Mouse (Mus musculus) retina, embryonic 14.5 days (tissue): Measurements from ENCODE around the gene Rmnd5b.
"Not testable (repeated sequence)": the region's sequence is repeated elsewhere in the genome, so short reads cannot be mapped to it uniquely, and the experiment has no call there.

Source experiments
- DNase-seq: peaks from one replicate; pipeline ENCODE4 v3.0.0-alpha.2; 2015; ENCODE audit warnings: low spot score

Gene Rmnd5b

DNA sequence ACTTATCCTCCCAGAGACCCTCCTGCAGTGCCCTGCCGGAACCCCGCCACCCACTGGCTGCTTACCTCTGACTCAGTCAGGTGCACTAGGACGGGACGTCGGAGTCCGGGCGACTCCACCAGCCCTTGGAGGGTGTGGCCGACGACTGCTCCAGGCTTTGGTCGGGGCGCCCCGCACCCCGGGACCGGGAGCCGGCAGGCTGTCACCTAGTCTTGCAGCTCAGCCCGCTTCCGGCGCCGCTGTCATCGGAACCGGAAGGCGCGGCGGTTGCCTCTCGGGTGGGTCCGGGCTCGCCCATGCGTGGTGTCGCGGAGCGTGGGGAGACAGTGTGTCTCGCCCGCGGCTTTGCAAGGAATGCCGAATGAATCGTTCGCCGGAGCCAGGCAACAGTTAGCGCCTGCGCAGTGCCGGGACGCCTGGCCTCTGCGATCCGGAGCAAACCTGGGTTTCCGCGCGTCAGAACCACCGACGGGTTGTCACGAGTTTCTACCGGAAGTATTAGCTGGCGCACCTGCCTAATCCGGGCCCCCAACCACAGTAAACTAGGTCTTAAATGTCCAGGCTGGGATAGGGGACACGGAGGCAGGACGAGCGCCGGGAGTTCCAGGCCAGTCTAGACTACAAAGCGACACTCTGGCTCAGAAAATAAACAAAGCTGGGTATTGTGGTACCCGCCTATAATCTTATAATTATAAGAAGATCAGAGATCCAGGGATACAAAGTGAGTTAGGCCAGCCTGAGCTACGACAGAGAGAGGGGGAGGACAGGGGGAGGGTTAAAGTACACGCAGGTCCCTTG is at the start of gene Rmnd5b:
Gene Rmnd5b, minus strand, starts transcription at position 372 of the 798 bp plus-strand sequence.
- peak; percentile 91 for DNase-seq

DNA sequence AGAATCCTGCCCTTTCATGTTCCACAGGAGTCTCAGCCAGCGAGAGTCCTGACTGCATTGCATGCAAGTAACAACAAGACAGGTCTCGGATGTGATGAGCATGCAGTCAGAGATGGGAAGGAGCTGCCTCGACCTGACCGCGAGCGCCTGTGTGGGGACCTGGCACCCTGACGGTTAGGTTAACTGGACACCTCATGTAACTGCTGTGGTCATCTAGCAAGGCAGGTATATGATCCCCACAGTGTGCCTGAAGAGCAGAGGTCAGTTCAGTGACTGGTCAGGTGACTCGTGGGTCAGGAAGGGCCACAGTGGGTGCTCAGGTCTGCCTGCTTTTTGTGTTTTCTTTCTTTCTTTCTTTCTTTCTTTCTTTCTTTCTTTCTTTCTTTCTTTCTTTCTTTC is 46.3 kb upstream of the Rmnd5b start:
- DNase-seq: no peak

DNA sequence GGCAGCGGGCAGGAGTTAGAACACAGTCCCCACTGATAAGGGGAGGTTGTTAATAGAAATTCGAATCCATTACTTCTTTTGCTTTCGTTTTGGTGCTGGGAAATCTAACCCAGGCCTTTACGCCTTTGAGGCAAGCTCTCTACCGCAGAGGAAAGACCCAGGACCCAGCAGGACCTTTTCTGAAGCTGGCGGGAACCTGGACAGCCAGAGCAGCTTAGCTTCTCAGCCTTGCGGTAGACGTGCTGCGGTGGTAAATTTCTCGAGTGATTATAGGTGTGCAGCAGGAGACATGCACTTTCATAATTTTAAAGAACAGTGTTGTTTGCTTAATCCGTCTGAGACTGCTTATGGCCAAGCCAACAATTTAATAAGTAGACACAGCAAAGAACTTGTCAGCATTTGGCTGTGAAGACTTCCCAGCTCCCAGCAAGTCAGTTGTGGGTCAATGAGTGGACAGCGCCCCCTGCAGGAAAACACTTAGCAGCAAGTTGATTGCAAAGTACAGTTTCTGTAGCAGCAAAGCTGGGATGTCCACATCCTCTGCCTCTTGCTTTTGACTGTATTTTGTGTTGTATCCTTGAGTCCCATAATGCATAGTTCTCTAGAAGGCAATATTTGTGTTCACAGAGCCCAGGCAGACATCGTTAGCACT is 45.8 kb upstream of the Rmnd5b start:
- peak; percentile 89 for DNase-seq

DNA sequence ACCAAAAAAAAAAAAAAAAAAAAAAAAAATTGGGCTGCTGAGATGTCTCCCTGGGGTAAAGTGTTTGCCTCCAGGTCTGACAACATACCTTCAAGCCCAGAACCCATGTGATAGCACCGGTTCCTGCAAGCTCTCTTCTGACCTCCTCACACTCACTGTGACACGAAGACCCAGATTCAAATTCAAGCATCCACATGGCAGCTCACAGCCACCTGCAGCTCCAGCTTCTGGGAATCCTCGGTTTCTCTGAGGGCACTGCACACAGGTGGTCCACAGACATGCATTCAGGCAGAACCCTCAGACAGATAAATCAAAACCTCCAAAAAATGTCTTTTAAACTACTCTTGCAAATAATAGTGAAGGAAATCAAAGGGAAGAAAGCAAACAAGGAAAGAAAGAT is 43.8 kb upstream of the Rmnd5b start:
- no peak for DNase-seq

DNA sequence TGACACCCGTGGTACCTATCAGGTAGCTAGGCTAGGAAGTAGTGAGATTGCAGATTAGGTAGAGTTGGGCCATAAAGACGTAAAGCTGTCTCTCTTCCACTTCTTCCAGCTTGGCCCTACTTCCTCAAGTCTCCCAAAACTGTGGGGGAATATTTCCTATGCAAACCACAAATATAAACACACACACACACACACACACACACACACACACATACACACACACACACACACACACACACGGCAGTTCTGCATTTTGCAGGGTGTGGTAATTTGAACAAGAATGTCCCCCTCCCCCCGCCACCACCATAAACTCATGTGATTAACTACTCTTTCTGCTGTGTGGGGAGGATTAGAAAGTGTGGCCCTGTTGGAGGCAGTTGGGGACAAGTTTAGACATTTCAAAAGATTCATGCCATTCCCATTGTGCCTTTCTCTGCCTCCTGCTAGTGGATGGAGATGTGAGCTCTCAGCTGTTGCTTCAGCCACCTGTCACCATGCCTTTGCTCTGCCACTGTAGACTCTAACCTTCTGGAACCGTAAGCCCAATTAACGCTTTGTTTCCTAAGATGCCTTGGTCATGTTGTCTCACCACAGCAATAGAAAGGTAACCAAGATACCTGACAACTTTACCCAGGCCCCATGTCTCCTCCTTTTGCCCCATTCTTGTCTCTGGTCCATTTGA is 42.2 kb upstream of the Rmnd5b start:
- no peak for DNase-seq

DNA sequence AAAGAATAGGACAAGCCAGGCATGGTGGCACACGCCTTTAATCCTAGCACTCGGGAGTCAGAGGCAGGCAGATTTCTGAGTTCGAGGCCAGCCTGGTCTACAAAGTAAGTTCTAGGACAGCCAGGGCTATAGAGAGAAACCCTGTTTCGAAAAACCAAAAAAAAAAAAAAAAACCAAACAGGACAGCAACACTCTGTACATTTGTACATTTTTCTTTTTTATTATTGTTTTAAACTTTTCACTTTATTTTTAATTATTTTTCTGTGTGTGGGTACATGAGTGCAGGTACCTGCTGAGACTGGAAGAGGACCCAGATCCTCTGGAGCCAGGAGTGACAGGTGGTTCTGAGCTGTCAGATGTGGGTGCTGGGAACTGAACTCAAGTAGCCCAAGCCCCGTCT is 39.7 kb upstream of the Rmnd5b start:
- DNase-seq: no peak

DNA sequence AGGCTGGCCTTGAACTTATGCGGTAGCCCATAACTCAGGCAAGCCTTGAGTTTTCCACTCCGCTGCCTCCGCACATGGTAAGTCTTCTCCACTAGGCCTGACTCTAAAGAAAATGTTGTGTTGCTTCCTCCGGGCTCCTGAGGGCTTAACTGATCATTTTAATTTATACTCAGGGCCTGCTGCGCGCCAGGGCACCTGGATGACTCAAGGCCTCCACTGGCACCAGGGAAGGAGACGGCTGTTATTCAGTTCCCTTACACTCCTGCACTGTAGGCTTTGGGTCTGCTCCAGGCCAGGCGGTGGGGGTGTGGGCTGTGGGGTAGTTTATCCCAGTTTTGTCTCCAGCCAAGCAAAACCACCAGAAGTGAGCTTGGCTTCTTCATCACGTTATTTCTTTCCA is 37.6 kb upstream of the Rmnd5b start:
- no peak for DNase-seq

DNA sequence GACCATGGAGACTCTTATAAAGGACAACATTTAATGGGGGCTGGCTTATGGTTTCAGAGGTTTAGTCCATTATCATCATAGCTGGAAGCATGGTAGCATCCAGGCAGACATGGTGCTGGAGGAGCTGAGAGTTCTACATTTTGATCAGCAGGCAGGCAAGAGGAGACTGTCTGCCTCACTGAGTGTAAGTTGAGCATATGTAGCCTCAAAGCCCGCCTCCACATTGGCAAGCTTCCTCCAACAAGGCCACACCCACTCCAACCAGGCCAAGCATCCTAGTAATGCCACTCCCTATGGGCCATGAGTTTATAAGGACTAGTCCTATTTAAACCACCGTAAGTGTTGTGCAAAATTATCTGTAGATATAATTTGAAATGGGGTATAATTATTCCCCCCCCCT is 35.7 kb upstream of the Rmnd5b start:
- no peak for DNase-seq

DNA sequence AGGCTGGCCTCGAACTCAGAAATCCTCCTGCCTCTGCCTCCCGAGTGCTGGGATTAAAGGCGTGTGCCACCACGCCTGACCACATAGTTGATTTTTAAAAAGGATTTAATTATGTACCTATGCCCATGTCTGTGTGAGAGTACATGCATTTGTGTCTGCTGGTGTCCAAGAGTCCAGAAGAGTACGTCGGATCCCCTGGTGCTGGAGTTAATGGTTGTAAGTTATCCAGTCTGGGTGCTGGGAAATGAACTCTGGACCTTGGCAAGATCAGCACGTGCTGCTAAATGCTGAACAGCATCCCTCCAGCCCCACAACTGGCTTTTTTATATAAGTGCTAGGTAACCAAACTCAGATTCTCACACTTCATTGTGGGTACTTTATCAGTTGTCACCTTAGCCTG is 35.1 kb upstream of the Rmnd5b start:
- no peak for DNase-seq

DNA sequence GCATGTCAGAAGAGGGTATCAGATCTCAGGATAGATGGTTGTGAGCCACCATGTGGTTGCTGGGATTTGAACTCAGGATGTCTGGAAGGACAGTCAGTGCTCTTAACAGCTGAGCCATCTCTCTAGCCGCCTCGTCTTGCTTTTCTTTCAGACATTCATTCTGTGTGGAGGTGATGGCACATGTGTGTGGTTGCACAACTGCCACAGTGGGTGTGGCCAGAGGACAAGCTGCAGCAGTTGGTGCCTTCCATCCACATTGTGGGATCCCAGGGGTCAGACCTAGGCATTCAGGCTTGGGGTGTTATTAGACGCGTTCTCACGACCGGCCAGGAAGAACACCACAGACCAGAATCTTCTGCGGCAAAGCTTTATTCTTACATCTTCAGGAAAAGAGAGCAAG is 29.1 kb upstream of the Rmnd5b start:
- DNase-seq: not testable (repeated sequence)

DNA sequence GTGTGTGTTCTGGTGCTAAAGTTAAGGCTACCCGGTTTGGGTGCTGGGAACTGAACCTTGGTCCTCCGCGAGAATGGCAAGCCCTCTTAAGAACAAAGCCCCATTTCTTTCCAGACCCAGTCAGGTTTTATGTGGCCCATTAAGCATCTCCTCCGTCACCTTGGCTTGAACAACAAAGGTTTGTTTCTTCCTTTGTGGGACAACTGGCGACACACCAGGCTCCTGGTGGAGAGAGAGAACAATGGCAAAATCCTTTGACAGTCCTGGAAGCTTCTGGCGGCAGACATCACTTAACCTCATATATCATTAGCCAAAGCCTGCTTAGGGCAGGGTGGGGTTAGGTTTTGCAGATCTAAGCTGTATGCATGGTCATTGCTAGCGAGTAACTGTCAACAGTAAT is 26.9 kb upstream of the Rmnd5b start:
- DNase-seq: no peak

DNA sequence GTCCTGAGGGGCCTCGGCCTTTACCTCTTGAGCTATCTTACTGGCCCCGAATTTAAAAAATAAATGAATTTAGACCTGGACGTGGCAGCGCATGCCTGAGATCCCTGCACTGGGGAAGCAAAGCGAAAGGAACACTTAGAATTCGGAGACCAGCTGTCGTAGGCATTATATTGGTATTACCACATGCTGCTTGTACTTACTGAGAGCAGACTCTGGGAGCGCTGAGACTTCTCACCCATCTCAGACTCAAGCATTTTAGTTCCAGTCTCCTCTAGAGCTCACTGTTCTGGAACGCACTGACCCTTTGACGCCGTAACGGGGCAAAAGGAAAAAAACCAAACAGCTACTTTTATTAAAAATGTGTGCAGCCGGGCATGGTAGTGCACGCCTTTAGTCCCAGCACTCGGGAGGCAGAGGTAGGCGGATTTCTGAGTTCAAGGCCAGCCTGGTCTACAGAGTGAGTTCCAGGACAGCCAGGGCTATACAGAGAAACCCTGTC is 26.2 kb upstream of the Rmnd5b start:
- no peak for DNase-seq

DNA sequence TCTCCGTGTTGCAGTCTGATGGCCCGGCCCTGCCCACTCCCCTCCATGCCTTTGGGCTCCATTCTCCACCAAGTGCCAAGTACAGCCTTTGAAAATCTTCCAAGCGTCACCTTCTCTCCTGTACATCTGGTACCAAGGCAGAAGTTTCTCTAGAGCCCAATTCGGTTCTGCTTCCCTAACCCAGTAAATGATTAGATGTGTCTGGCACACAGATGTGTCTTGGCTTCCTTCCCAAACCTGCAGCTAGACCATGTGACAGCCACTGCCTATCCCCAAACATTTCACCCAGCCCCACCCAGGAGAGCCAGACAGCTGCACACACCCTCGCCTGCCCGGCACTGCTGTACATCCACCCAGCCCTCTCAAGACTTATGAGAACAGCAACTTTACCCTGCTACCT is 23.0 kb upstream of the Rmnd5b start:
- no peak for DNase-seq

DNA sequence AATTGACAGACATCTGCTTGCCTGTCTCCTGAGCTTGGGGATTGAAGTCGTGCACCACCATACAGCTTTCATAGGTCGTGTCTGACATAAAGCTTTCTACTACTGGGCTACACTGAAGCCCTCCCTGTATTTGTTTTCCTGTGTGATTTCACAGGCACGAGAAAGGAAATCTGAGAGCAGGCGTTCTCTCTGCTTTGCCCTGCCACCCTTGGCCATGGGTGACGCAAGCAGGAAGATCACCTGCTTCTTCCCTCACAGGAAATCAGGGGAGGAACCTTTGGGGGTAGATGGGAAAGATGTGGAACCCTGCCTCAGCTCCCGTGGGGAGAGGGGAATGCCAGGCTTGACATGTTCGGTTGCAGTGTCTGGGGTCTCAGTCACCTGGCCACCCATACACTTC is 22.6 kb upstream of the Rmnd5b start:
- DNase-seq: no peak

DNA sequence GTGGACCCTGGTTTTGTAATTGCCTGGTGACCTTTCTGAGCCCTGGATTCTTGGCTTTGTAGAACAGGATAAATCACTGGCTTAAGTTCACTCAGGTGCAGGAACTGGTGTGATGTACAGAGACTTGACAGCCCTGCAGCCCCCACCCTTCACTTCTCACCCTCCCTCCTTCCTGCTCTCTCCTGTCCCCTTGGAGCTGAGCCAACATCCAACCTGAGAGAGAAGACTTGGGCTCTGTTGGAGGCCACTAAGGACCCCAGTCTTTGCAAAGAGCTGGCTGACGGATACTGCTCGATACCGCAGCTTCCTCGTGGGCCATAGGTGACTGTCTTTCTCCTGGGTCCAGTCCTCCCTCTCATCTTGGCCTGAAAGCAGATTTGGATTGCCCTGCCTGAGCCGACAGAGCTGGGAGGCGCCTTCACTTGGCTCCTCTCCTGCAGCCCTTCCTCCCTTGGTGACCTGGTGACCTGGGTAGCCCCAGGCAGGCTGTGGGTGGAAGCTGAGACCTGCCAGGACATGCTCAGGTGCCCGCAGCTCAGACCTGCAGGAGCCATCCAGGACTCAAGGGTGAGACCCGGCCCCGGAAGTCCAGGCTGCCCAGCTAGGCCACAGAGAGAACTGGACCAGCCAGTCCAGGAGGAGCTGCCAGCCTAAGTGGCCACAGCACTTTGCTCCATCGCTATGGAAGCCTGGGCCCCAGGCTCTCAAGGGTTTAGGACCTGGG is 21.3 kb upstream of the Rmnd5b start:
- no peak for DNase-seq

DNA sequence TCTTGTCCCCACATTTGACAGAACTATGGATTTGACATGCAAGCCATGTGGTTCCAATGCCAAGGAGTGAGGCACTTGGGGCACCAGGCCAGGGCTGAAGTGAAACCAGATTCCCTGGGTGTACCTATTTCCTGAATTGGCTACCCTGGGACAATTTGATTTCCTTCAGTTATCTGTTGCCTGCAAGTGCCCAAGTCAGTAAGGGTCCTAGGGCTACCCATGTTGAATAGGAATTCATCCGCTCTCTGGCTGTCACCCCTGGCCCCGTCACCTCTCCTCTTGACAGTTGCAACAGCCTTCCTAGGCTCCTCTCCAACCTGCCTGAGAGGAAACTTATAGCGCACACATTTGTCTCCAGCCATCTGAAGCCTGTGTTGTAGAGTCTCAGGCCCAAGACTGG is 19.2 kb upstream of the Rmnd5b start:
- no peak for DNase-seq

DNA sequence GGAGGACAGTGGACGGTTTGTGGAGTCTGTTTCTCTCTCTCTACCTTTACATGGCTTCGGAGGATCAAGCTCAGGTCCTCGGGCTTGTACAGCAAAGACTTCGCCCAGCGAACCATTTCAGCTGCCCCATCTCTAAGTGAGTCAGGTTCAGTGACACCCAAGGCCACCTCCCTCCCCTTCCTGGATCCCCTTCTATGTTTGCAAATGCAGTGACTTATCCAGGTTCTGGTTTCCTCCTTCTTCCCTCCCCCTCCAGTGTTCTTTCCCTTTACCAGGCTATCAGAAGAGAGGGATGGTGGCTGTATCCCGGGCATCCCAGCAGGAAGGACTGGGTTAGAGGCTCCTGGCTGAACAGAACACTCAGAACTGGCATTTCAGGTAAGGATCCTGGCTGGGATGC is 18.0 kb upstream of the Rmnd5b start:
- no peak for DNase-seq

DNA sequence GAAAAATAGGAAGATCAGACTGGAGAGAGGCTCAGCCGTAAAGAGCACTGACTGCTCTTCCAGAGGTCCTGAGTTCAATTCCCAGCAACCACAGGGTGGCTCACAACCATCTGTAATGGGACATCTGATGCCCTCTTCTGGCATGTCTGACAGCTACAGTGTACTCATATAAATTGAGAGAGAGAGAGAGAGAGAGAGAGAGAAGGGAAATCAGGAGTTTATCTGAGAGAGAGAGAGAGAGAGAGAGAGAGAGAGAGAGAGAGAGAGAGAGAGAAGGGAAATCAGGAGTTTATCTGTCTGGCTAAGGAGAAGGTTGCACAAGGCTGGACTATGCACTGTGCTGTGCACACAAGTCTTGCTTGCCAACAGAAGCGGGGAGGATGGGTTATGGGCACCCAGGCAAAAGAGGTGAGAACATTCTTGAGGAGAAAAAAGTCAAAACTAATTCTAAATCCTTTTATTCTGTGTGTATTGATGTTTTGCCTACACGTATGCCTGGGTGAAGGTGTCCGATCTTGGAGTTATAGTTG is 17.3 kb upstream of the Rmnd5b start:
- DNase-seq: no peak

DNA sequence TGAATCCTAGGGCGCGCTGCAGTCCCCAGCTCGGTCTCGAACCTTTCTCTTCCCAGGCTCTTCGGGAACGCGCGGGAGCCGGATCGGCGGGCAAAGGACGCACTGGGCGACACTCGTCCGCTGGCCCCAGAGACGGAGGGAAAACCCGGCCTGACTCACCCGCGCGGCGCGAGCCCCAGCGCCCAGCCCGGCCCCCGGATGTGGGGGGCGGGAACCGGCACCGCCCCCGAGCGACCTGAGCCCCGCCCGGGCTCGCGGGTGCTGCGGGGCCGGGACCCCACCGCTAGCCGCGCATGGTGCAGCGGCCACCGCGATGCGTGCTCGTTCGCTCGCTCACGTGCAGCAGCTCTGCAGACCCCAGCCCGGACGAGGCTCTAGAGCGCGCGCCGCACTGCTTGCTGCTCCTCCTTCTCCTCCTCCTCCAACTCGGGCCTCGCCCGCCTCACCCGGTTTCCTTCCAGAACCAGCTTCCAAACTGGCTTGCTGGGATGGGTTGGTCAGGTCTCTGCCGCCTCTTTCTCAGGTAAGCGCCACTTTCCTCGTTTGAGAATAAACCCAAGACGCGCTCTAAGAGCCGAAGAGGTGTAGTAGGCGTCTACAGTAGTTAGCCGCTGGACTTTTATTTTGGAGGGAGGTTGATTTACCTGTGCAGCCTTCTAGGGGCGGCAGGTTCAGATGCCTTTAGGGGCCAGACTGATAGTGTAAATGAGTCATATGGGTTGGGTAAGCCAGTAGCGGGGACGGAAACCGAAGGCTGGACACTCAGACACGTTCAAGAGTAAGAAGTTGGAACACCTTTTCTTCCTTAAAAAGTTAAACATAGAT is 15.2 kb upstream of the Rmnd5b start, which contains the start of the genes N4bp3 and D930048N14Rik:
Gene N4bp3, minus strand, starts transcription at position 152 of the 825 bp plus-strand sequence.
Gene D930048N14Rik, plus strand, starts transcription at position 264 of the 825 bp plus-strand sequence.
- peak; percentile 73 for DNase-seq

DNA sequence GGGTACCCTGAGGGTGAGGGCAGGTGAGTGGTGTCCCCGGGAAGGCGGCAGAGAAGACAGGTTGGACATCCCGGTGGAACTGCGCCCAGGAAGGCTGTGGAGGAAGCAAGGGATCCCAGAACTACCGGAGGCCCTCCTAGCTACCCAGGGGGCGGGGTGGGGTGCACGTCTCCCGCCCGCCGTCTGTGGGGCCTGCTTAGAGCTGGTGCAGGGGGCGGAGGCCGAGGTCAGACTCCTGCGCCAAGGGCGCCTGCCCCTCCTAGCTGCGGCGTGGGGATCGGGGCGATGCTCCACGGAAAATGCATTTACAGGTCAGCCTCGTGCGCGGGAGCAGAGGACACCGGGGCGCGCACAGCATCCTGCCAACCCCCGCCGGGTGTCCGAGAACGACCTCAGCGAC is 14.6 kb upstream of the Rmnd5b start:
- no peak for DNase-seq

DNA sequence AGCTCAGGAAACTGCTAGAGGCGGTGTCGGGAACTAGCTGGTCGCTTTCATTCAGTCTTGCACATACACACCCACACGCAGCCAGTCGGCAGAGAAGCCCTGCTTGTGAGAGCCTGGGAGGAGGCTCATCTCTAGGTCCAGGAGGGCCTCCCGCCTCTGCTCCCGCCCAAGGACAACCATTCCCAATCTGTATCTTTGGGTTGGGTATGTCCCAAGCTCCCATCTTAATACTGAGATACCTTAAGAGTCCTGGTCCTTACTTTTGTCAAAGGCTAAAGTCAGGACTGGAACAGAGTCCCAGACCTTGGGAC is 14.1 kb upstream of the Rmnd5b start:
- peak; percentile 32 for DNase-seq
